ENCODE assay signal across 24 mouse cellular contexts in the genomic region with DNA sequence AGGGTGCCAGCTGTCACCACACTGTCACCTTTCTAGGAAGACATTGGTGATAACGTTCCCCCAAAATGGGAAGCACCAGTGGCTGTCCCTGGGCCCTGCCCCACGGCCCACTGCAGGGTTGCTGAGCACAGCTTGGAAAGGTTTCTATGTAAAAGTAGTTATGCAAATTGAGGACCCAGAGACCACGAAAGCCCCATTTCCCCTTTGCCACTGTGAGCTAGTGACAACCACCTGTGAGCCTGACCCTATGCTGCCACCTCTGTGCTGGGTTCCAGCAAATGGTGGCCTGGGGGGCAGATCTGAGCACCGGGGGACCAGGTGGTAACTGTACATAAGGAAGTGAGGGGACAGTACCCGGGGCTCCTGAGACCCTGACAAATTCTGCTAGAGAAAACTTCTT. TPM values are rescaled to one million over a fixed set of nuclear protein-coding genes. Genes with fewer than 3 reads are reported as not detected.
DNase-seq lines count a peak whose midpoint lies in the region; ATAC-seq and TF ChIP-seq lines count a peak whose summit lies in the region.
"Had no signal": no experiment of that assay in that cellular context is flagged by ENCODE, and none has a peak within 500 bp of the region (broad histone marks: within the 10 kb centered on the region; RNA-seq: fewer than 3 reads in every experiment).

No protein-coding gene starts in this region.

- peak; percentile 31 for ATAC-seq in megakaryocyte, adult 5-6 weeks (ENCODE audit: poor library complexity, severe bottlenecking)
- ATAC-seq in erythroid progenitor cell, adult 5-6 weeks (replicated peaks; ENCODE audit: low FRiP score, poor library complexity, severe bottlenecking), result no peak
- ATAC-seq: forebrain, embryonic 15.5 days; midbrain, embryonic 13.5 days had no signal

- no peak for TF ChIP-seq POLR2A in spleen, adult 2 months (IDR thresholded peaks at IDR 0.05; ENCODE audit: low read depth, low read length)

- H3K27ac ChIP-seq in spleen, adult 2 months (ENCODE audit: insufficient read depth, low read length), result peak overlapping the region; percentile 97
- H3K27ac ChIP-seq: embryonic facial prominence, embryonic 12.5 days; forebrain, embryonic 15.5 days; heart, embryonic 10.5 days; hindbrain, embryonic 13.5 days; midbrain, embryonic 13.5 days had no signal

- H3K27me3 ChIP-seq in spleen, adult 2 months (ENCODE audit: control insufficient read depth, insufficient read depth, low read length), result no peaks in the 10 kb centered on the region
- H3K27me3 ChIP-seq: embryonic facial prominence, embryonic 12.5 days; forebrain, embryonic 15.5 days; hindbrain, embryonic 13.5 days; midbrain, embryonic 13.5 days had no signal

- TF ChIP-seq CTCF in spleen, adult 2 months (IDR thresholded peaks at IDR 0.05; ENCODE audit: extremely low read depth, insufficient read depth, insufficient read length, insufficient replicate concordance), result no peak

- H3K4me3 ChIP-seq in spleen, adult 2 months (ENCODE audit: extremely low read depth, insufficient read depth, insufficient read length), result no peak overlapping the region
- H3K4me3 ChIP-seq: embryonic facial prominence, embryonic 12.5 days; erythroblast, embryonic 14.5 days; forebrain, embryonic 15.5 days; heart, embryonic 10.5 days; hindbrain, embryonic 13.5 days; midbrain, embryonic 13.5 days; myocyte had no signal

- no peaks in the 10 kb centered on the region for H3K36me3 ChIP-seq in spleen, adult 2 months (ENCODE audit: control insufficient read depth, insufficient read depth, low read length)
- H3K36me3 ChIP-seq: embryonic facial prominence, embryonic 12.5 days; forebrain, embryonic 15.5 days; heart, embryonic 10.5 days; hindbrain, embryonic 13.5 days; midbrain, embryonic 13.5 days had no signal

- peaks cover 52% of the 10 kb centered on the region; the same call in 1 of the 2 replicates for H3K4me1 ChIP-seq in spleen, adult 2 months (ENCODE audit: control insufficient read depth, insufficient read depth, insufficient read length)
- H3K4me1 ChIP-seq: embryonic facial prominence, embryonic 12.5 days; forebrain, embryonic 15.5 days; hindbrain, embryonic 13.5 days; midbrain, embryonic 13.5 days had no signal

- peak; percentile 40 for DNase-seq in thymus, postnatal 0 days (ENCODE audit: low spot score)
- DNase-seq in thymus, adult 18-20 months, result no peak
- DNase-seq in spleen, adult 2 months (ENCODE audit: low read depth in 1 of 2, low spot score in 2 of 2), result peak; percentile 74 to 78
- DNase-seq in thymus, postnatal 4 days, result peak; percentile 38
- no peak for DNase-seq in retina, postnatal 1 day
- no peak for DNase-seq in adrenal gland, postnatal 4 days (ENCODE audit: low spot score in 2 of 2)
- DNase-seq: adrenal gland, adult 8-10 months; cerebellum, adult 18-20 months; cerebellum, postnatal 36 days; gastrocnemius, postnatal 25 days; heart, postnatal 14 days; kidney, adult 8-10 months; kidney, postnatal 25 days; lung, embryonic 14.5 days; right cerebral cortex, postnatal 25 days had no signal

- 12% methylated on average over 5 of the region's 5 CpGs for WGBS in spleen, adult 2 months

RNA-seq across cellular contexts. Expression of a gene that starts 31.3 kb away (rescaled TPM):
- 32.8 and 33.9 TPM in 2 replicates for polyA plus RNA-seq in thymus, postnatal 0 days (2015; fragmentation: Nextera tagmentation; extraction: Ambion mirVana)
- total RNA-seq in megakaryocyte, adult 5-6 weeks (2015), result 40.0 and 43.6 TPM in 2 replicates
- total RNA-seq in megakaryocyte, adult 5-6 weeks (2017), result 40.6 and 43.1 TPM in 2 replicates
- 1.4 and 1.7 TPM in 2 replicates for polyA plus RNA-seq in spleen, adult 2 months (2012; rRNA removed)
- 10 to 100 TPM; 30.9 to 31.2 TPM for total RNA-seq in adrenal gland, postnatal 4 days (2021)
- total RNA-seq in erythroid progenitor cell, adult 5-6 weeks (2015; ENCODE audit: low replicate concordance), result 32.8 and 36.5 TPM in 2 replicates
- 19.9 and 23.5 TPM in 2 replicates for total RNA-seq in erythroid progenitor cell, adult 5-6 weeks (2017; ENCODE audit: low replicate concordance)

RNA-seq across cellular contexts. Expression of a gene that starts 34.0 kb away (rescaled TPM):
- polyA plus RNA-seq in thymus, postnatal 0 days (2015; fragmentation: Nextera tagmentation; extraction: Ambion mirVana), result 133 and 135 TPM in 2 replicates
- total RNA-seq in megakaryocyte, adult 5-6 weeks (2015), result 91.5 and 106 TPM in 2 replicates
- 53.1 and 76.1 TPM in 2 replicates for total RNA-seq in megakaryocyte, adult 5-6 weeks (2017)
- polyA plus RNA-seq in spleen, adult 2 months (2012; rRNA removed), result 97.4 and 105 TPM in 2 replicates
- total RNA-seq in adrenal gland, postnatal 4 days (2021), result 10 to 100 TPM; 75.7 to 81.1 TPM
- total RNA-seq in erythroid progenitor cell, adult 5-6 weeks (2015; ENCODE audit: low replicate concordance), result 52.8 and 56.6 TPM in 2 replicates
- 27.6 and 47.7 TPM in 2 replicates for total RNA-seq in erythroid progenitor cell, adult 5-6 weeks (2017; ENCODE audit: low replicate concordance)

RNA-seq across cellular contexts. Expression of a gene that starts 45.0 kb away (rescaled TPM):
- polyA plus RNA-seq in thymus, postnatal 0 days (2015; fragmentation: Nextera tagmentation; extraction: Ambion mirVana), result 16.8 and 21.4 TPM in 2 replicates
- 70.6 and 72.1 TPM in 2 replicates for total RNA-seq in megakaryocyte, adult 5-6 weeks (2015)
- total RNA-seq in megakaryocyte, adult 5-6 weeks (2017), result 18.9 and 25.5 TPM in 2 replicates
- polyA plus RNA-seq in spleen, adult 2 months (2012; rRNA removed), result 219 and 378 TPM in 2 replicates
- total RNA-seq in adrenal gland, postnatal 4 days (2021), result 10 to 100 TPM; 40.6 to 41.4 TPM
- total RNA-seq in erythroid progenitor cell, adult 5-6 weeks (2015; ENCODE audit: low replicate concordance), result 5.4 and 13.3 TPM in 2 replicates
- total RNA-seq in erythroid progenitor cell, adult 5-6 weeks (2017; ENCODE audit: low replicate concordance), result 2.9 and 5.5 TPM in 2 replicates

RNA-seq across cellular contexts. Expression of a gene that starts 54.3 kb away (rescaled TPM):
- polyA plus RNA-seq in thymus, postnatal 0 days (2015; fragmentation: Nextera tagmentation; extraction: Ambion mirVana), result 69.3 and 75.9 TPM in 2 replicates
- 68.0 and 69.3 TPM in 2 replicates for total RNA-seq in megakaryocyte, adult 5-6 weeks (2015)
- 57.1 and 62.0 TPM in 2 replicates for total RNA-seq in megakaryocyte, adult 5-6 weeks (2017)
- polyA plus RNA-seq in spleen, adult 2 months (2012; rRNA removed), result 29.8 and 31.3 TPM in 2 replicates
- 10 to 100 TPM; 67.3 to 72.7 TPM for total RNA-seq in adrenal gland, postnatal 4 days (2021)
- 20.1 and 42.5 TPM in 2 replicates for total RNA-seq in erythroid progenitor cell, adult 5-6 weeks (2015; ENCODE audit: low replicate concordance)
- 25.3 and 30.5 TPM in 2 replicates for total RNA-seq in erythroid progenitor cell, adult 5-6 weeks (2017; ENCODE audit: low replicate concordance)

Comparison
In these comparisons a context has a peak if more than half of its experiments do, and no peak if none do; other contexts are left out.
1. DNase-seq: peak in thymus, postnatal 0 days (single experiment), spleen, adult 2 months (2 of 2) and thymus, postnatal 4 days (single experiment); none in thymus, adult 18-20 months (0 of 2), retina, postnatal 1 day (single experiment) and adrenal gland, postnatal 4 days (0 of 2).